Mouse (Mus musculus) left cerebral cortex, postnatal 10 days (tissue): ENCODE data around the gene Tm4sf5. TPM values are rescaled to one million over a fixed set of nuclear protein-coding genes. Genes with fewer than 3 reads are reported as not detected.
"Not testable (repeated sequence)": the region's sequence is repeated elsewhere in the genome, so short reads cannot be mapped to it uniquely, and the experiment has no call there.

Experiments used
- DNase-seq, 2 experiments: peaks; one replicate each; pipeline ENCODE4 v3.0.0; 2021 to 2022; ENCODE audit warnings: low spot score in 2 of 2, mixed read lengths in 1 of 2; ENCODE audit errors: extremely low spot score in 1 of 2
- intact Hi-C: fragments of 180-260 bp; cut with DNase I; formaldehyde crosslinking; loops from one replicate; pipeline ENCODE4 v1.15.1; 2025
- total RNA-seq, 2 experiments: library from RNA; stranded (reverse); gene quantifications; 2 replicates each; pipeline ENCODE4 v1.2.3; 2021

Gene Tm4sf5
- total RNA-seq, 2 experiments from 2014 or later: 1.4 to 1.5 TPM

DNA sequence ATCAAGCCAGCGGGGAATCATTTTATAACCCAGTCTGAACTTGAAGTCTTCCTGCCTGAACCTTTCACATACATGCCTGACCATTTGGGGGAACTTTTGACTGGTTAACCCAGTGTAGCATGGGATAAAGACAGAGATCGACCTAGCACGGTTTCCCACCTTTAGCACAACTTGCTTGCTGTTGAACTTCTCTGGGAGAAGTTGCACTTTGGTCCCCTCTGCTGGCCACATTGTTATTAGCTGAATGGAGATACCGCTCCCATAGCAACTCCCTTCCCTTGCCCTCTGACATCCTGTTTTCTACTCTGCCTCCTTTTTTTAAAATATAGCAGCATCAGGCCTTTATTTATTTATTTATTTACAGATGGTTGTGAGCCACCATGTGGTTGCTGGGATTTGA, 1.3 kb downstream of the Tm4sf5 start:
- DNase-seq: peak in 1 of 2 experiments; percentile 69
- intact Hi-C loops: loop anchor here (5.0 kb wide), 2 partner anchors 74 to 89 kb away; partner anchors contain the start of gene Arrb2

DNA sequence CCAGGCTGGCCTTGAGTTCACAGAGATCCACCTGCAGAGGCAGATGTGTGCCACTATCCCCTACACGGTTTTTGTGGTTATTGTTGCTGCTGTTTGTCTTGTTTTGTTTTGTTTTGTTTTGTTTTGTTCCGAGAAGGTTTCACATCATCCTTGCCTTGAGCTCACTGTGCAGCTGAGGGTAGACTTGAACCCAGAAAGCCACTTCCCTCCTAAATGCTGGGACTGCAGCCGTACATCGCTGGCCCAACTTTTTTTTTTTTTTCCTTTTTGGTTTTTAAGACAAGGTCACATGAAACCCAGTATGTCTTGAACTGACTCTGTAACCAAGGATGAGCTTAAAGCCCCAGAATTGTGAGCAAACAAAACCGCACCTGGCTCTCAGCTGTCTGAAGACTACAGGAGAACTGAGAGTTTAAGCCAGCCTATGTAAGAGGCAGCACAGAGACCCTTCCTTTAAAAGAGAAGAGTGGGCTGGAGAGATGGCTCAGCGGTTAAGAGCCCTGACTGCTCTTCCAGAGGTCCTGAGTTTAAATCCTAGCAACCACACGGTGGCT, 2.0 kb downstream of the Tm4sf5 start:
- no peak for DNase-seq
- intact Hi-C loops: loop anchor here (5.0 kb wide), 2 partner anchors 75 to 90 kb away; partner anchors contain the start of gene Arrb2

DNA sequence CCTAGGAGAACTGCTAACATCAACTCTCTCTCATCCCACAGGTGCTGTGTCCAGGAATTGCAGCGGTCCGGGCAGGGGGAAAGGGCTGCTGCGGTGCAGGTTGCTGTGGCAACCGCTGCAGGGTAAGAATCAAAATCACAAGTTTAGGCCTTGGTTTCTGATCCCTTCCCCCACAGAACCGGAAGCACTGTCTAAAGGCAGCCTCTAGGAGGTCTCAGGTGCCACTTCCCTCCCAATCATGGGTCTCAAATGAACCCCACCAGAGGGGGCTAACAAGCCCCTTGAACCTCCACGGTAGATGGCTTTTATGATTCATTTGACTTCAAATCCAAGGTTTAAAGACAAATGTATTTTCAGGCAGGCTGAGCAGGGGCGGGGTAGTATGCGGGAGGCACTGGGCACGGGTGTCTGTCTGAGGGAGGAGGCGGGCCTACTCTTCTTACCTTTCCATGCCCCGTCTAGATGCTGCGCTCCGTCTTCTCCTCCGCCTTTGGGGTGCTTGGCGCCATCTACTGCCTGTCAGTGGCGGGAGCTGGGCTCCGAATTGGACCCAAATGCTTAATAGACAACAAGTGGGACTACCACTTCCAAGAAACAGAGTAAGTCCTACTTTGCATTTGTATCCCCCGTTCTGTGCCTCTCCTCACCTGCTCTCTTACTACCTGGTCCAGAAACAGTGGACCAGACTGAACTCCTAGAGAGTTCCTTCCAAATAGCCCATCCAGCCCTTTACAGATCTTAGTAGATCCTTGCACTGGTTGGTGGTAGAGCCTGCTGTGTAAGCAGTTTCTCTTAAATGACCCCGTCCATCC, 4.9 kb downstream of the Tm4sf5 start:
- intact Hi-C loops: loop anchor here (5.0 kb wide), 3 partner anchors 78 to 247 kb away; partner anchors contain the start of gene Arrb2
- DNase-seq: peak in 1 of 2 experiments; percentile 54

DNA sequence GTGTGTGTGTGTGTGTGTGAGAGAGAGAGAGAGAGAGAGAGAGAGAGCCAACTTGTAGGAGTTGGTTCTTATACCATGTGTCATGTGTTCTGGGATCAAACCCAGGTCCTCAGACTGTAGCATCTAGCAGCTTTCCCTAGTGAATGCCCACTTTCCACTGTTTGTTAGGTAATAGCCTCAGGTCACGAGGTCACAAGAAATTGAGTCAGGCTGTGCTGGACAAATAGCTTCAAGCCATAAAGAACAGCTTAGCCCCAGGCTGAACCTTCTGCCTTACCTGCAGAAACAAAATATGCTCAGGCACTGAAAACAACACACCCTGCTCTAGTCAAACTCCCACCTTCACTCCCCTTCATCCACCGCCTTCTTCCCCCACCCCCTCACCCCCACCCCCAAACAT, 6.2 kb downstream of the Tm4sf5 start:
- intact Hi-C loops: loop anchor here (5.0 kb wide), 1 partner anchor 246 kb away; no protein-coding TSS in a partner anchor
- DNase-seq: no peak

DNA sequence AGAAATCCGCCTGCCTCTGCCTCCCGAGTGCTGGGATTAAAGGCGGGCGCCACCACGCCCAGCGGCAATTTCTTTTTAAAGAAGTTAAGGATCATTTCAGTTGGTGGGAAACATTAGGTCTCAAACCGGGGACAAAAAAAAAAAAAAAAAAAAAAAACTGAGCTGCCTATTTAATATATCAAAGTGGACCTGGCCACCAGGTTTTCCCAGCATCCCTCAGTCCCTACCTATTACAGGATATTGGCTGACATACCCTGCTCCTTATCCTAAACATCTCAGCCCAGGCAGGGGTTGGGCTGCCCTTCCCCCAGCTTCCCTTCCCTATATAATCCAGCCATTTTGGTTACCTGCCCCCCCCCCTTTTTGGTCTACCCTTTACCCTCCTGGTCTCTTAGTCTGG, 6.8 kb downstream of the Tm4sf5 start:
- intact Hi-C loops: loop anchor here (5.0 kb wide), 1 partner anchor 245 kb away; no protein-coding TSS in a partner anchor
- no peak for DNase-seq

DNA sequence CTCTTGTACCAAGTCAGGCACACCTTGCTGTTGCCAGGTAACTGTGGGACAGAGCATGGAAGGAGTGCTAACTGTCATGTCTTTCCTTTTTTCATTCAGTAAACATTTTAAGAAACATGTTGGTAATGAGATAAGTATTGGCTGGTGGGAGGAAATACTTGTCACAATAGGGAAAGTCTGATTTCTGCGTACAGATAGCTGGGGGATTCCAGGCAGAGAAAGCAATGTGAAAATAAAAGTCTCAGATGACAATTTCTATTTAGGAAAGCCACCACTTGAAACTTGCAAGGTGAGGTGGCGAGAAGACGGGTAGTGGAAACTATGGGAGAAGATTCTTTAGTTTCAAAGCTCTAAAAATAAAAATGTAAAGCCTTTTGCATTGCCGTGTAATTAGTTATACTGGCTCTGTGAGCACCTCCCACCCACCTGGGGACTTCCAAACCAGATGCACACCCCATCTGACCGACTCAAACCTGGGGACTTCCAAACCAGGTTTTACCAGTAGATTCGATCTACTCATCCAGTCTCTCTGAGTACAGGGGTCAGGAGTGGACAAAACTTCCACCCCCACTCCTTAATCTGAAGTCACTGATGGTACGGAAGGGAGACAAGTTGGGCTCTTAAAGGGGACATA, 7.8 kb downstream of the Tm4sf5 start:
- DNase-seq: no peak
- intact Hi-C loops: loop anchor here (5.0 kb wide), 1 partner anchor 244 kb away; no protein-coding TSS in a partner anchor

DNA sequence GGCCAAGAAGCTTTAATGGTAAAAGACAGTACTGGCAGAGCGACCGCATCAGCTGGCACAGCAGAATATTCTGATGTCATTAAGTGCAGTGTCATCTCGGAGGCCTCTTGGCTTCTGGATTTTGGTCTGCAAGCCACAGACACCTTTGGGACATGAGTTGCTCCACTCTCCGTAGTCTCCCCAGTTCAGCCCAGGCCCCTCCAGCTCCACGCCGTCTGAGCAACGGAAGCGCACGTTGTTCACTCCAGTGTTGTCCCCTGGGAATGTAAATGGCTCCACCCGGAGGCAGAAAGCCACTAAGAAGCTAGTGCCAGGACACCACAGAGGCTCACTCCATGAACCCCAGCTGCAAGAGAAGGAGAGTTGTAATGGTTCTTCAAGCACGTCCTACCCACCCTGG, 8.5 kb downstream of the Tm4sf5 start:
- intact Hi-C loops: loop anchor here (5.0 kb wide), 1 partner anchor 244 kb away; no protein-coding TSS in a partner anchor
- no peak for DNase-seq

DNA sequence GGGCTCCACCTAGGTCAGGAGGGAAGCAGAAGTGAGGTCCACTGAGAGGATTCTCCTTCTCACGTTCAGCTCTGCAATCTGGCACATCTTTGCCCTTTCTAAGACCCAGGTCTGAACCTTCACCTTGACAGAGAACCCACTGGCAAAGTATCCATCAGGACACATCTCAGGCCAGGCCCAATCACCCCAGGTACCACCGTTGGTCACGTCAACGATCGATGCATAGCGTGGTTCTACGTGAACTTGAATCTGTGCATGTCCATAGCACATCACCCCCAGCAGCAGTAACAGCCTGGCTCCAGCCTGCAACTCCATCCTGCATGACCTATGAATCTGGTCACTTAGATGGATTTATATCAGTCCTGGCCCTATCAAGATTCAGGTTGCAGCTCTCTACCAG, 9.2 kb downstream of the Tm4sf5 start, which contains the start of gene Vmo1:
Gene Vmo1 (minus strand): TSS at position 329 of the 400 bp plus-strand sequence.
- DNase-seq: no peak
- intact Hi-C loops: loop anchor here (5.0 kb wide), 1 partner anchor 243 kb away; no protein-coding TSS in a partner anchor

DNA sequence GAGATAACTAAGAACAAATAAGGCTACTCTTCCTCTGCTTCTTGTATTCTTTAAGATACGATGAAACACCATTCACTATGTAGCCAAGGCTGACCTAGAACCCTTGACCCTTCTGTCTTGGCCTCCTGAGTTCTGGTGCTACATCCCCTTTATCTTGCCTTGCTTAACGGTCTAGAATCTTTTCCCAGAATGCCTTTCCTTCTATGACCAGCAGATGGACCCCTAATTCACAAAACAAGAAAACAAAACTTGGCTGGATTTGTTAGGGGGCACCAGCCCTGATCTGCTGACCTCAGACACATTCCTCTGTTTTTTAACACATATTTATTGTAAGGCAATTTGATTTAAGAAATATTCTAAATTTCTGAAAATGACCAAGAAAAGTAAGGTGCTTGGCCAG, 11.3 kb downstream of the Tm4sf5 start:
- intact Hi-C loops: loop anchor here (5.0 kb wide), 2 partner anchors 91 to 106 kb away; no protein-coding TSS in a partner anchor
- DNase-seq: peak in 1 of 2 experiments; percentile 51

DNA sequence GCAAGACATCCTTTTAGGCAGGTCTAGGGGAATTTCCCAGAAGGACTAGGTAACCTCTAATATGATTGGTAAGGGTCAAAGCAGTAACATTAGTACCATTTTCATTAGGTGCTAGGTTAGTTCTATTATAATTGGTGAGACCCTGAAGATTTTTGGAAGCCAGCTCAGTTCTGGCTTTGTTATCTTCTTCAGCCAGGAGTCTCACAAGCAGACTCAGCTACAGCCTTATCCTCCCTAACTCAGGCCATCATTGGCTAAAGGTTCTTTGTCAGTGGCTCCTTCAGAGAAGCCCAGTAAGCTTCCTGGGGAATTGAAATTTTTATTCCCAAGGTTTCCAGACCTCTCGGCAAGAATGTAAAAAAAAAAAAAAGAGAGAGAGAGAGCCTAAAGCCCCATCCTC, 13.4 kb downstream of the Tm4sf5 start:
- intact Hi-C loops: loop anchor here (5.0 kb wide), 2 partner anchors 89 to 104 kb away; no protein-coding TSS in a partner anchor
- no peak for DNase-seq

DNA sequence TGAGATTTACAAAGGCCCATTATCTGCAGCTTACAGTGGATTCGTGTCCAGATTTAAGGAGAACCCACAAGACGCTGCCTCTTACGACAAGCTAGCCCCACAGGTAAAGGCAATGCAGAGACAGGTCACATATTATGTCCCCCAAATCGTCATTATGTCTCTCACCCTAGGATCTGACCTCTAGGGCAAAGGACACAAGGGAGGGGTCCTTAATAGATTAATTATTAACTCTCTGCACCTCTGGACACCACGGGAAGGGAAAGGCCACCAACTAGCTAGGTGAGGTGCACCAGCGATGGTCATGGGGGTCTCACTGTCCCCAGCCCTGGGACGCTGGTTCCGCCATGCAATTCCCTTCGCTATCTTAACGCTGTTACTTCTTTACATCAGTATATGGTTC, 13.9 kb downstream of the Tm4sf5 start, which contains the start of gene Gltpd2:
Gene Gltpd2 (plus strand): TSS at position 274 of the 400 bp plus-strand sequence.
- intact Hi-C loops: loop anchor here (5.0 kb wide), 2 partner anchors 88 to 103 kb away; no protein-coding TSS in a partner anchor

DNA sequence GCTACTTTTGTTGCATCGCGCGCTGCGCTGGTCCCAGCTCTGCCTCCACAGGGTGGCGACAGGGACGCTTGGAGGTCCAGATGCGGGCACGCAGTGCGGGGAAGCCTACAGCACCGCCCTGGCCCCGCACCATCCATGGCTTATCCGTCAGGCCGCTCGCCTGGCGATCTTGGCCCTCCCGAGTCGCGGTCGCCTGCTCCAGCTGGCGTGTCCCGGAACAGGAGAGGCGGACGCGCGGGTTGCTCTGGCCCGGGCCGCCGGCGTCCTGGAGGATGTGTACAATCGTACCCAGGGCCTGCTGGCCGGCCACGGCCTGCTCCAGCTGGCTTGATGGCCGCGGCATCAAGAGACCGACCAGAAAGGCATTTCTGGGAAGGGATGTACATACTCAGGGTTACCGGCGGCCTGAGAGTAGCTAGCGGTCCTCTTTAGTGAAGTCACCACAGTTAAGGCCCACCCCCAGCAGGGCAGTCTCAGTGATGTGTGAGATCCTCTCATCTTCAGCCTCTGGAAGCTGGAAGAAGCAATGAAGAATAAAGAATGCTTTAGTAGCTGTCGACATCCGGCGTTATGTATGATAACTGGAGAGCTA, 15.2 kb downstream of the Tm4sf5 start:
- peak in 1 of 2 experiments; percentile 60 for DNase-seq

More for the DNA sequence above, 13.9 kb downstream of the Tm4sf5 start, which contains the start of gene Gltpd2:
- no peak for DNase-seq

DNA sequence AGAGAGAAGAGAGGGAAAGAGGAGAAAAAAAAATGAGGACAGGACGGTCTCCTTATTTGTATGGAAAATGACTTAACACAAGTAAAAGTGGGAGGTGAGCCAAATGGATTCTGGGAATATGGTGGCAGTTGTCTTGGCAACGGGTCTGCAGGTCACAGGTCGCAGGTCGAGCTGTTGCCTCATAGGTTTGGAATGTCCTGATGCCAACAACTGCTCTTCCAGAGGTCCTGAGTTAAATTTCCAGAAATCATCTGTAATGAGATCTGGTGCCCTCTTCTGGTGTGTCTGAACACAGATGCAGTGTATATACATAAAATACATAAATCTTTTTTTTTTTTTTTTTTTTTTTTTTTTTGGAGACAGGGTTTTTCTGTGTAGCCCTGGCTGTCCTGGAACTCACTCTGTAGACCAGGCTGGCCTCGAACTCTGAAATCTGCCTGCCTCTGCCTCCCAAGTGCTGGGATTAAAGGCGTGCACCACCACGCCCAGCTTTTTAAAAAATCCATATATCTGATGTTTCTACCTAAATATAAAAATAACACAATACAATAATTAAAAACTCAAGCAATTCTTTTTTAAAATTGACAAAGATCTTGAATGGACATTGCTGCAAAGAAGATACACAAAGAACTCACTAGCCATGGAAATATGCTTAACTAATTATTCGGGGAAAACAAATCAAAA, 18.4 kb downstream of the Tm4sf5 start:
- DNase-seq, intact Hi-C loops: not testable (repeated sequence)

More for the DNA sequence above, 15.2 kb downstream of the Tm4sf5 start:
- intact Hi-C loops: no loop called here

DNA sequence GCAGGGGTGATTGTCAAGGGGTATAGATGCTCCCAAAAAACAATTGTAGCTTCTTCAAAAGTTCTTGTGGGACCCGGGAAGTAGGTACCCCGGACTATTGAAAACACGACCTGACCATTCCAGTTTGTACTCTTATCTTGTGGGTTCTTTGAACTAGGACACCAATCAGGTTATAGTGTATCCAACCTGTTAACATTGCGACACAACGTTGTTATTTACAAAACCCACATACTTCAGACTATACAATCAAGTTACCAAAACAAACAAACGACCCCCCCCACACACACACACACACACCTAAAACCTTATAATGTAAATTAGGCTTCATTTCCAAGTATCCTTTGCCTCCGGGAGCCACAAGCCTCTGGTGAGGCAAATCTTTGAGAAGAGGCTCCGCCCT, 19.7 kb downstream of the Tm4sf5 start:
- no peak for DNase-seq
- intact Hi-C loops: no loop called here

DNA sequence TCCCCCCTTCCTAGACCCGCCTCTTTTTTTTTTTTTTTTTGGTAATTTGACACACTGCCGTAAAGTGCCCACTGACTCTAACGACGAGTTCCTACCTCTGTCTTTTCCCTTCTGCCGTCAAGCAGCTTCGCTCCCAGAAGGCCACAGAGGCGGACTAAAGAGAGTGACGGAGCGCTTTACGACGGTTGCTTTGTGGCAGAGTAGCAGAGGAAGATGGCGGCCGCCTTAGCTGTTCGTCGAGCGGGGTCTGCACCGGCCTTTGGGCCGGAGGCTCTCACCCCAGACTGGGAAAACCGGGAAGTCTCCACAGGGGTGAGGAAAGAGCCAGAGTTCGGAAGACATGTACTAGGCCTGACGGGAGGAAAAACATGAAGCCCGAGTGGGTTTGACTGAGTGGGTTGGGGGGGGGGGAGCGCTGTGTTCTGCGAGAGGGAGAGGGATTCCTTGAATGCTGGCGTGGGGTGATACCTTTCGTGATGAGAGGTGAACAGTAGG, 20.2 kb downstream of the Tm4sf5 start, which contains the start of gene Psmb6:
Gene Psmb6 (plus strand): TSS at position 184 of the 495 bp plus-strand sequence.
- peak; percentile 94 to 96 for DNase-seq
- intact Hi-C loops: no loop called here

DNA sequence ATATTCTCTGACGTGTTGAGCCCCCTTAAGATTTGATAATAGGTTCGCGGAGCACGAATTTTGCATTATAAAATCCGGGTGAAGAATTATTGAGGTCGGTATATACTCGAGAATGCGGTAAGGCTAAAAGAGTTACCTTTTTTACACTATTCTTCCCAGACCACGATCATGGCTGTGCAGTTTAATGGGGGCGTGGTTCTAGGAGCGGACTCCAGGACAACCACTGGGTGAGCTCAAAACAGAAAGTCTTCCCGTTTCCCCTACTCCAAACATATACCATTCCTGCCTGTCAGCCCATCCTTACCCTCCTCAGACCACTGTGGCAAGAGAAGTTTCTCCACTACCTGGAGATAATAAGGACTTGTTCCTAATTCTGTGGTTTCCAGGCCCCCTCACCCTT, 20.7 kb downstream of the Tm4sf5 start:
- intact Hi-C loops: no loop called here
- DNase-seq: no peak

DNA sequence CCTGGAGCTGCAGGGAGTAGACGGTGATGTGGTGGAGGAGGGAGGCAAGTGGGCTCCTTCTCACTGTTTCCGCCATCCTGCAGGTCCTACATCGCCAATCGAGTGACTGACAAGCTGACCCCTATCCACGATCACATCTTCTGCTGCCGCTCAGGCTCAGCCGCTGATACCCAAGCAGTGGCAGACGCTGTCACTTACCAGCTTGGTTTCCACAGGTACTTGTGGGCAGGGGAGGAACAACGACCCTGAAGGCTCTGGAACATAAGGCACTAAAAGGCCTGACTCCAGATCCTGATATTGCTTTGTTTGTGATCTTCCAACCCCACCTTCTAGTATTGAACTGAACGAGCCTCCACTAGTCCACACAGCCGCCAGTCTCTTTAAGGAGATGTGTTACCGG, 21.2 kb downstream of the Tm4sf5 start:
- intact Hi-C loops: no loop called here
- DNase-seq: no peak

DNA sequence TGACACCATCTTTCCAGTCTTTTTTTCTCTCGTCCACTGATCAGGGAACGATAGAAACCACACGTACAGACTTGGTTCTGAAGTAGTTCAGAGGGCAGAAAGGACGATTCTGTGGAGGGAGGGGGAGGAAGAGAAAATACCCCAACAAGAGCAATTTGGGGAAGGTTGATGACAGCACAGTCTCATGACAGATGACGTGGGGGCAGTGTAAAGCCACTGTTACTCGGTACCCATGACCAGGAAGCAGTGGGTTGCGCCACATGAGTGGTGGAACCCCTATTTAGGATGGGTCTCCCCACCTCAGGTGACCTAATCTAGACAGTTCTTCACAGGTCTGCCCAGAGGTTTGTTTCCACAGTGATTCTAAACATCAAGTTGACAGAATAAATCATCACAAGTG, 23.6 kb downstream of the Tm4sf5 start:
- intact Hi-C loops: no loop called here
- no peak for DNase-seq
